Mouse (Mus musculus): ENCODE results near the gene Prap1. TPM values are rescaled to one million over a fixed set of nuclear protein-coding genes. Genes with fewer than 3 reads are reported as not detected.
"Not testable (repeated sequence)": the region's sequence is repeated elsewhere in the genome, so short reads cannot be mapped to it uniquely, and the experiment has no call there.

The Prap1 gene
- polyA plus RNA-seq, 1 experiment from 2014 or later, result not detected

DNA sequence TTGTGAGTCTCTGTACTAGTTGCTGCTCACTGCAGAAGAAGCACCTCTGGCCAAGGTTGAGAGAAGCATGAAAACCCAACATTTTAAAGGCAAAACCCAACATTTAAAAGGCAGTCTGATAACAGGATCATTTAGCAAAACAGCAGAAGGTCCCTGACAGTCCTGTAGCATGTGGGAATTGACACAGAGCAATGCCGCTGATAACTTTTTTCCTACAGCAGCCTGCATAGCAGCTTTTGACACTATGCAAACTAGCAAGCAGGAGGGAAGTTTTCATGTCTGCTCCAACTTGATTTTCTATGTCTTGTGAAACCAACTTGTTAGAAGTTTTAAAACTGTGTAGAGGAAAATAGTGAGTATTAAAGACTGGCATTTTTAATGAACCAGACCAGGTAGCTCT, 31.2 kb downstream of the Prap1 start:
- no peak overlapping the region for H3K4me3 ChIP-seq (replicated peaks; ENCODE audit: low read length)
- H3K4me1 ChIP-seq (replicated peaks; ENCODE audit: control insufficient read depth, insufficient read depth, low read length), result peaks cover 9% of the 10 kb centered on the region; the same call in 1 of the 2 replicates
- no peak for DNase-seq (ENCODE audit: low spot score)
- no peaks in the 10 kb centered on the region for H3K9me3 ChIP-seq (ENCODE audit: control insufficient read depth, low read length)
- ATAC-seq (ENCODE audit: low FRiP score), result no peak
- H3K27ac ChIP-seq, result no peak overlapping the region
- no peak overlapping the region for H3K9ac ChIP-seq
- no peaks in the 10 kb centered on the region for H3K36me3 ChIP-seq (replicated peaks; ENCODE audit: control insufficient read depth, insufficient read depth)
- no peak overlapping the region for H3K4me2 ChIP-seq (replicated peaks)
- 95% methylated on average over 1 of the region's 1 CpGs for WGBS
- no peaks in the 10 kb centered on the region for H3K27me3 ChIP-seq (ENCODE audit: control insufficient read depth, insufficient read depth, low read length)

DNA sequence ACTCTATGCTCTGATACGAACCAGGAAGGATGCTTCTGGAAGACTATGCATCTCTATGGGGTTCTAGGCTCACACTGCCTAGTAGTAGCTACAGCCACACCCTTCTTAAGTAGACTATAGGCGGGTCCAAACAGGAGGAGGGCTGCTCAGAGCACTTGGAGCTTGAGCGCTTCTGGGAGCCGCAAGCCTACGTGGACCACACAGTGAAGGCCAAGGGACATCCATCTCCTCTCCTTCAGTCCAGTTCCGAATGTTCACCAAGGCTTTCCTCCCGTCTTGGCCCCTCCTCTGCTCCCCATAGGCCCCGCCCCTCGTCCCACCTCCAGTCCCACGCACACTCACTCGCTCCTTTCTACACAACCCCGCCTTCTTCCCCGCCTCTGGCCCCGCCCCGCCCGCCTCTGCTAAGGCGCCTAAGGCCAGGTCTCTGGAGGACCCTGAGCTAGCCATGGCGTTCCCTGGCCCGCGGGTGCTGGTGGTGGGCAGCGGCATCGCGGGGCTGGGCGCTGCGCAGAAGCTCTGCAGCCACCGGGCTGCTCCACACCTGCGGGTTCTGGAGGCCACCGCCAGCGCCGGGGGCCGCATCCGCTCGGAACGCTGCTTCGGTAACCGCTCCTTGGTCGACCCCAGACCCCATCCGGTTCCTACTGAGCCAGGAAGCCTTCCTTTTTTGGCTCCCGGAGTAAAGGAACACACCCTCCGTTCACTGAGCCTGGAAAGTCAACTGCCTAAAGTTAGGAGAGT, 32.3 kb downstream of the Prap1 start:
- Histone ChIP-seq H3K9ac (peak overlapping the region; percentile 76), H3K9me3 (ENCODE audit: control insufficient read depth, low read length) (no peaks in the 10 kb centered on the region), H3K4me3 (replicated peaks; ENCODE audit: low read length) (peak overlapping the region; percentile 75), H3K27ac (peak overlapping the region; percentile 29; the same call in 1 of the 2 replicates), H3K36me3 (replicated peaks; ENCODE audit: control insufficient read depth, insufficient read depth) (no peaks in the 10 kb centered on the region), H3K4me1 (replicated peaks; ENCODE audit: control insufficient read depth, insufficient read depth, low read length) (peaks cover 9% of the 10 kb centered on the region; the same call in 1 of the 2 replicates), H3K27me3 (ENCODE audit: control insufficient read depth, insufficient read depth, low read length) (no peaks in the 10 kb centered on the region), H3K4me2 (replicated peaks) (peak overlapping the region; percentile 90)
- DNase-seq (ENCODE audit: low spot score) (peak; percentile 84), ATAC-seq (ENCODE audit: low FRiP score) (peak; percentile 96)
- 2% methylated on average over 38 of the region's 40 CpGs for WGBS

DNA sequence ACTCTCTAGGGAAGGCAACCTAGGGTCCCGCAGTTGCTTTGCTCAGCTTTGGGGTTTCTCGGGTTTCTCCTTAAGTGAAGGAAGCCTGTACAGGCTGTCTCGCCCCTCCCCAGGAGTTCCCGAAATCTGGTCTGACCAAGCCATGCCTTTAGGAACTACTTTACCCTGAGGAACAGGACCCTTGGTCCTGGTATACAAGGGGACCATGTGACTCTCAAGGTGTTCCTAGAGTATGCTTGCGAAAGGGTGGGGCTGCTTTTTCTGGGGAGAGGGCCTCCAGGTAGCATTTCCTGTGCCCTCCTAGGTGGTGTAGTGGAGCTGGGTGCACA, 32.8 kb downstream of the Prap1 start:
- 0 out of 2 replicates have a peak, but pooled peaks have one; percentile 15 for ATAC-seq (ENCODE audit: low FRiP score)
- Histone ChIP-seq H3K36me3 (replicated peaks; ENCODE audit: control insufficient read depth, insufficient read depth) (no peaks in the 10 kb centered on the region), H3K4me3 (replicated peaks; ENCODE audit: low read length) (peak overlapping the region; percentile 75), H3K27ac (0 out of 2 replicates have a peak overlapping the region, but pooled peaks have one; percentile 29), H3K4me2 (replicated peaks) (peak overlapping the region; percentile 90), H3K9ac (peak overlapping the region; percentile 76), H3K27me3 (ENCODE audit: control insufficient read depth, insufficient read depth, low read length) (no peaks in the 10 kb centered on the region), H3K9me3 (ENCODE audit: control insufficient read depth, low read length) (no peaks in the 10 kb centered on the region), H3K4me1 (replicated peaks; ENCODE audit: control insufficient read depth, insufficient read depth, low read length) (peaks cover 9% of the 10 kb centered on the region; the same call in 1 of the 2 replicates)
- DNase-seq (ENCODE audit: low spot score), result no peak
- 9% methylated on average over 5 of the region's 5 CpGs for WGBS

DNA sequence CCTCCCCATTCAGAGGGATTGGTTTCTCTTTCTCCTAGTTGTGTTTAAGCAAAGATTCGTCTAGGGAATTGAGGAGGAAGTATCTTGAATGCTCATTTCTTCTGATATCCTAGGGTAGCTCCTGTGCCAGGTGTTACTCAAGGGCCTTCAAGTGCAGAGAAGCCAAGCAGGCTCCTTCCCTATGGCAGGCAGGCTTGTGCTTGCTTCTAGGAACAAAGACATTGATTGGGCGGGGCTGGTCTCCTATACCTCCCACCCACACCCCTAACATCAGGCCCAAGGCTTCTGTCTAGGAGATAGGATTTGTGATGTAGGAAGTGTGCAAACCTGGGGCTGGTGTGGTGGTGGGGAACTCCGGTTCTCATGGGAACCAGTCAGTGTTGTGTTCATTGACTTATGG, 33.7 kb downstream of the Prap1 start:
- H3K4me2 ChIP-seq (replicated peaks), result no peak overlapping the region
- DNase-seq (ENCODE audit: low spot score), result no peak
- no peaks in the 10 kb centered on the region for H3K36me3 ChIP-seq (replicated peaks; ENCODE audit: control insufficient read depth, insufficient read depth)

DNA sequence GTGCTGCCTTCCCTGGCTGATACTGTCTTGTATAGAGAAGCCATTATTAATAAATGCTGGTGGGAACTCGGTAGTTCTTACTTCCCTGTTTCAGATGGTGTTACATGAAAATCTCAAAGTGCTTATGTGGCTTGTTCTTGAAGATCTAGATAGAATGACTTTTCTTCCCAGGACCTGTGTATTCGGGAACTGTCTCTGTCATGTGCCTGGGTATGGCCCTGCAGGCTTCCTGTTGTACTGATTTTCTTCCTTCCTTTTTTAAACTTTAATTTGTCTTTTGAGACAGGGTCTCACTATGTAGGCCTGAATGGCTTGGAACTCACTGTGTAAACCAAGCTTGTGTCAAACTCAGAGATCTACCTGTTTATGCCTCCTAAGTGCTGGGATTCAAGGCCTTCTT, 34.7 kb downstream of the Prap1 start:
- Histone ChIP-seq H3K4me1 (replicated peaks; ENCODE audit: control insufficient read depth, insufficient read depth, low read length) (peaks cover 9% of the 10 kb centered on the region; the same call in 1 of the 2 replicates), H3K36me3 (replicated peaks; ENCODE audit: control insufficient read depth, insufficient read depth) (no peaks in the 10 kb centered on the region), H3K27me3 (ENCODE audit: control insufficient read depth, insufficient read depth, low read length) (no peaks in the 10 kb centered on the region), H3K27ac (no peak overlapping the region), H3K9me3 (ENCODE audit: control insufficient read depth, low read length) (no peaks in the 10 kb centered on the region), H3K9ac (no peak overlapping the region), H3K4me2 (replicated peaks) (no peak overlapping the region), H3K4me3 (replicated peaks; ENCODE audit: low read length) (no peak overlapping the region)
- DNase-seq (ENCODE audit: low spot score), result no peak
- 84% methylated on average over 2 of the region's 2 CpGs for WGBS
- no peak for ATAC-seq (ENCODE audit: low FRiP score)

More for the DNA sequence above, 33.7 kb downstream of the Prap1 start:
- no peak overlapping the region for H3K27ac ChIP-seq
- 92% methylated on average over 3 of the region's 3 CpGs for WGBS
- no peak overlapping the region for H3K4me3 ChIP-seq (replicated peaks; ENCODE audit: low read length)
- no peak for ATAC-seq (ENCODE audit: low FRiP score)
- H3K9me3 ChIP-seq (ENCODE audit: control insufficient read depth, low read length), result no peaks in the 10 kb centered on the region
- H3K4me1 ChIP-seq (replicated peaks; ENCODE audit: control insufficient read depth, insufficient read depth, low read length), result peaks cover 9% of the 10 kb centered on the region; the same call in 1 of the 2 replicates
- no peaks in the 10 kb centered on the region for H3K27me3 ChIP-seq (ENCODE audit: control insufficient read depth, insufficient read depth, low read length)
- no peak overlapping the region for H3K9ac ChIP-seq

DNA sequence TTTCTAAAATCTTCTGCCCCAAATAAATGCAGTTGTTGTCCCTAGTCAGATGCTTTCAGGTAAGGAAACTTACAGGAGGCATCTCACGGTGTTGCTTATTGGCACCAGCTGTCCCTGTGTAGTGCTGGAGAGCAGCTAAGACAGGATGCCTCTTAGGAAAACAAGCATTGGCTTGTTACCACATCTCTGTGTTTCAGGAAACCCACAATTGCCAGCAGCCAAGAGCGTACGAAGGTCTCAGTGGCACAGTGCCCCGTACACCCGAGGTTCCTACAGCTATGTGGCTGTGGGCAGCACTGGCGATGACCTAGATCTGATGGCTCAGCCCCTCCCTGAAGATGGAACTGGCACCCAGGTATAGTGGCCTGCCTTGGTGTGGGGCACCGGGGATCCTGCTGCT, 39.0 kb downstream of the Prap1 start:
- DNase-seq (ENCODE audit: low spot score); H3K27ac ChIP-seq; ATAC-seq (ENCODE audit: low FRiP score); H3K4me2 ChIP-seq (replicated peaks); H3K36me3 ChIP-seq (replicated peaks; ENCODE audit: control insufficient read depth, insufficient read depth); H3K9me3 ChIP-seq (ENCODE audit: control insufficient read depth, low read length); H3K27me3 ChIP-seq (ENCODE audit: control insufficient read depth, insufficient read depth, low read length); H3K9ac ChIP-seq; H3K4me1 ChIP-seq (replicated peaks; ENCODE audit: control insufficient read depth, insufficient read depth, low read length); H3K4me3 ChIP-seq (replicated peaks; ENCODE audit: low read length): not testable (repeated sequence)
- 96% methylated on average over 7 of the region's 7 CpGs for WGBS

DNA sequence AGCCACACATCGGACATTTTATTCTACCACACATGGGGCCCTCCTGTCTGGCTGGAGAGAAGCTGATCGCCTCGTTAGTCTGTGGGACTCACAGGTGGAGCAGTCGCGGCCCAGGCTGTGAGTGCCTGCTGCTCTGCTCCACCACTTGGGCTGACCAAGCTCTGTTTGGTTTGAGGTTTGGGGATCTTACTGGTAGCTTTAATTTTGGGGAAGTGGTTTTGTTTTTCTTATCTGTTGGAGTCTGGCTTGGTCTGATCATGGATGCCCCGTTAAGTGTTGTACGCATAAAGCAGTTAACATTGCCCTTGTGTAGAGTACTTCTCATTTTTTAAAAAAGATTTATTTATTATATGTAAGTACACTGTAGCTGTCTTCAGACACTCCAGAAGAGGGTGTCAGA, 40.8 kb downstream of the Prap1 start:
- over 99% methylated on average over 6 of the region's 7 CpGs for WGBS
- not testable (repeated sequence) for H3K27me3 ChIP-seq (ENCODE audit: control insufficient read depth, insufficient read depth, low read length); H3K4me2 ChIP-seq (replicated peaks); H3K27ac ChIP-seq; DNase-seq (ENCODE audit: low spot score); H3K9ac ChIP-seq; ATAC-seq (ENCODE audit: low FRiP score); H3K9me3 ChIP-seq (ENCODE audit: control insufficient read depth, low read length); H3K4me3 ChIP-seq (replicated peaks; ENCODE audit: low read length); H3K4me1 ChIP-seq (replicated peaks; ENCODE audit: control insufficient read depth, insufficient read depth, low read length); H3K36me3 ChIP-seq (replicated peaks; ENCODE audit: control insufficient read depth, insufficient read depth)

DNA sequence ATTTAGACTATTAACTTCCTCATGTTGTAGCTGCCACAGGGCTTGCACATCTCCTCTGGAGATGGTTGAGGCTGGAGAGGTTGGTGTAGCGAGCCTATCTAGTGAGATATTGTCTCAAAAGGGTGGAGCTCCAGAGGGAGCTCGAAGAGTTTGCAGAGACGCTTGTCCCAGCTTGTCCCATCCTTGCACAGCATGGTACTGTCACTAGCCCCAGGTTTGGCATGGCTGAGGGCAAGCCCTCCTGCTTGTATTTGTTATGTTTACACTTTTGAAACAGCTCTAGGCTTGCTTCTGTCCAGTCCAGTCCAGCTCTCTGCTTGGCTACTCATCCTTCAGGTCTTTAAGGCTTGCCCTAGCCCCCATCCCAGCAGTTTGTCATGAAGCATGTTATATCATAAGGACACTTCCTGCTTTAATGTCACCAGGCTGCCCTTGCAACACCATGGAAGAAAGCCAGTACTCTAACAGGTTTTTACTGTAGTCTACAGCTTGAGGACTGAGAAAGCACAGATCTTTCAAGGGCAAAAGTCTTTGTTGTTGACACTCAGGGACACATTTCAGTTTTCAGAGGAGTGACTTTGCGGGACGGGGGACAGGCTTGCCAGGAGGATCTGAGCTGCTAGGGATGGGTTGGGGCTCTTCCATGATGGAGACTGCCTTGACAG, 42.0 kb downstream of the Prap1 start:
- Histone ChIP-seq H3K4me1 (replicated peaks; ENCODE audit: control insufficient read depth, insufficient read depth, low read length) (peaks cover 4% of the 10 kb centered on the region), H3K27ac (no peak overlapping the region), H3K36me3 (replicated peaks; ENCODE audit: control insufficient read depth, insufficient read depth) (no peaks in the 10 kb centered on the region), H3K4me3 (replicated peaks; ENCODE audit: low read length) (no peak overlapping the region), H3K9me3 (ENCODE audit: control insufficient read depth, low read length) (no peaks in the 10 kb centered on the region), H3K27me3 (ENCODE audit: control insufficient read depth, insufficient read depth, low read length) (no peaks in the 10 kb centered on the region), H3K4me2 (replicated peaks) (no peak overlapping the region), H3K9ac (no peak overlapping the region)
- ATAC-seq (ENCODE audit: low FRiP score), result no peak
- DNase-seq (ENCODE audit: low spot score), result no peak
- WGBS, result 86% methylated on average over 5 of the region's 5 CpGs

DNA sequence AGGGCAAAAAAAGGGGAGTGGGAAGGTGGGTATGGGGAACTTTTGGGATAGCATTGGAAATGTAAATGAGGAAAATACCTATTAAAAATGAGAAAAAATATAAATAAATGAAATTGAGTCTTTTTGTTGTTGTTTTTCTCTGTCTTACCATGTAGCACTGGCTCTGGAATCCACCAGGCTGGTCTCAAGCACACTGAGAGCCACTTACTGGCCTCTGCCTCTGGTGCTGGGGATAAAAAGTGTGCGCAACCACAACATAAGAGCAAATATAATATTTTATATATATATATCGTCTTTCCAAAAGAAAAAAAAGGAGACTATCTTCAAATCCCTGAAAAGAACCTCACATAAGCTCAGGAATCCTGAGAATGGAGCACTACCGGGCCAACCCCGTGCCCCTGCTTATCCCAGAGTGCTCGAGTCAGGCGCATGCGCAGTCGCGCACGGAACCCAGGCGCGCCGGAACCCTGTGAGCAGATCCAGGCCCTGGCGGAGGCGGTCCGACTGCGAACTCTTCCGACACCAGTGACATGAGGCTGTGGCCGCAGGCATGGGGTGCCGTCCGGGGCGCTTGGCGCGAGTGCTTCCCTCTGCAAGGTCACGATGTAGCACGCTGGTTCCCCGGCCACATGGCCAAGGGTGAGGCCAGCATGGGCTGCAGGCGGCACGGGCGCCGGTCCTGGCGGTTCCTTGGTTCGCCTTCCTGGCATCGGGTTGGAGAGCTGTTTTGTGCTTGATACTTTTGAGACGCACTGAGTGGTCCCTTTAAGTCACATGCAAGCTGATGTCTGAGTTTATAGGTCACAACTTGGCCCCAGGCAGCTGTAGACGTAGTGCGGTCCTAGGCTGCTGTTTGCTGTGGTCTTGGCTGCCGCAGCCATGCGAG, 44.2 kb downstream of the Prap1 start, which contains the start of gene Mtg1:
Mtg1 (plus strand) TSS at position 430 of the 886 bp plus-strand sequence.
- peak; percentile 98 for DNase-seq (ENCODE audit: low spot score)
- Histone ChIP-seq H3K27ac (peak within 1 kb of the TSS; percentile 76), H3K36me3 (replicated peaks; ENCODE audit: control insufficient read depth, insufficient read depth) (no peaks in the 10 kb centered on the region), H3K4me1 (replicated peaks; ENCODE audit: control insufficient read depth, insufficient read depth, low read length) (peaks cover 4% of the 10 kb centered on the region), H3K27me3 (ENCODE audit: control insufficient read depth, insufficient read depth, low read length) (no peaks in the 10 kb centered on the region), H3K9ac (peak within 1 kb of the TSS; percentile 74), H3K9me3 (ENCODE audit: control insufficient read depth, low read length) (no peaks in the 10 kb centered on the region), H3K4me2 (replicated peaks) (peak within 1 kb of the TSS; percentile 81), H3K4me3 (replicated peaks; ENCODE audit: low read length) (peak within 1 kb of the TSS; percentile 55)
- WGBS, result 1% methylated on average over 39 of the region's 39 CpGs
- peak; percentile 98 for ATAC-seq (ENCODE audit: low FRiP score)
